Mouse (Mus musculus): Measurements from ENCODE around the gene Cabp4. TPM values are rescaled to one million over a fixed set of nuclear protein-coding genes. Genes with fewer than 3 reads are reported as not detected.
"Not testable (repeated sequence)": the region's sequence is repeated elsewhere in the genome, so short reads cannot be mapped to it uniquely, and the experiment has no call there.

Gene Cabp4
- total RNA-seq, 4 experiments from 2014 or later = not detected

DNA sequence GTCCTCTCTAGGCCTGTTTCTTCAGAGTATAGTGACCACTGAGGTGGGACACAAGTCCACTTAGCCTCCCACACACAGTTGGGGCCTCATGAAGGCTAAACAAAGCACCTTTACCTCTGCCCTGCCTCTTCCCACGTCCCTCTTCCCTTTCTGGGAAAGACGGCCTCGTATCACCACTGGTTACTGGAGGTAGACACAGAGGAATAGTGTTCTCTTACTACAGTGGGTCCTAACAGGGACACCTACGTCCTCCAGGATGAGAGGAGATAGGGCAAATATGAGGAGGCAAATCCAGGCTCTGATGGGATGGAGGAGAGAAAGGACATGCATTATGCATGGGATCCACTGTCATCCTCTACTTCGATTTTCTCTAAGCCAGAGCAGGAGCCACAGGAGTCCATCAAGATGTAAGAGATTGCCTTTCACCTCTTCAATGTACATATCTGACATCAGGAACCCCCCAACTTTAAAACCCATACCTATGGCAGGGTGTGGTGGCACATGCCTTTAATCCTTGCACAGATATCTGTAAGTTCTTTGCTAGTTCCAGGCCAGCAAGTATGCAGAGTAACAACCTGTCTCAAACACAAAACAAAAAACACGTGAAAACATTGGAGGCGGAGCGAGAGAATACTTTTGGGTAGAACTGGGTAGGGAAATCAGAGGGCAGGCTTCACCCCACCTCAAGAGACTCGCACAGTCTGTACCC is 4.1 kb upstream of the Cabp4 start:
- no peak for DNase-seq (ENCODE audit: low spot score)

- no peak for DNase-seq (ENCODE audit: low spot score)
These were observed 3.2 kb upstream of the Cabp4 start for GRCm38 (mm10) chr19:4147022-4147405.

GRCm38 (mm10) chr19:4146366-4147021 is 2.7 kb upstream of the Cabp4 start:
- no peak for DNase-seq (ENCODE audit: low spot score)

GRCm38 (mm10) chr19:4145936-4146335 is 2.1 kb upstream of the Cabp4 start:
- DNase-seq (ENCODE audit: low spot score) = no peak

DNA sequence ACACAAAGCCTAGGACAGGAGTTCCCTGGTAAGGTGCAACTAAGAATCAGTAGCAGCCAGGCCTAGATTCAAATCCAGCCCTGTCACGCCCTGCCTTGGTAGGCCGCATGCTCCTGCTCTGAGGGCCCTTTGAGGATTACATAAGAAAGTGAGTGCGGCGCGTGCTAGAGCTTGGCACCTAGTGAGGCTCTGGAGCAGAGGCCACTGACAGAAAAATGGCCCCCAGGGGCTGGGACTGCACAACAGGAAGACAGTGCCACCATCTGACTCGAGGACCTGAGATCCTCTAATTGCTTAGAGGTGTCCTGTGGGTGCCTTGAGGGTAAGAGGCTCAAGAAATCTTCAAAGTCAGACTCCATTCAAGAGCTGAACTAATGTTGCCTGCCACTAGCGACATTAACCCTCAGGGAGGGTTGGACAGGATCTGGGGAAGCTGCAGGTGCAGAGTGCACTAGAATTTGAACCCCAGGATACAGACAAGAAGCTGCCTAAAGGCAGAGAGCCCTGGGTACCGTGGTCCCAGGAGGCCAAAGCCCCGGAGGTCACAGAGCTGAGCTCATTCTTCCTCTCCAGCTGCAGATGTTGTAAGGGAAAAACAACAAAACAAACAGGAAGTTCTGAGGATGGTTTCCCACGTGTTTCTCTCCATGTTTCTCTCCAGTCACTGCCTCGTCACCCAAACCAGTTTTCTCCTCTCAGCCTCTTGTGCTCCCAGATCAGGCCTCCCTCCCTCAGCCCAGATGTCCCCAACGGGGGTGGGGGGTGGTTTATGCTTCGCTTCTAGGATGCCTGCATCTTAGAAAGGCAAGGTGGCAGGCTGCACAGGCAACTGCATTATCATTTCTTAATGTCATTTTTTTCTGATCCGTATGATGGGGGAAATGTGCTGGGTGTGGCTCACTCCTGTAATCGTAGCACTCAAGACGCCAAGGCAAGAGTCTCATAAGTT is 991 bp upstream of the Cabp4 start:
- no peak for DNase-seq (ENCODE audit: low spot score)

DNA sequence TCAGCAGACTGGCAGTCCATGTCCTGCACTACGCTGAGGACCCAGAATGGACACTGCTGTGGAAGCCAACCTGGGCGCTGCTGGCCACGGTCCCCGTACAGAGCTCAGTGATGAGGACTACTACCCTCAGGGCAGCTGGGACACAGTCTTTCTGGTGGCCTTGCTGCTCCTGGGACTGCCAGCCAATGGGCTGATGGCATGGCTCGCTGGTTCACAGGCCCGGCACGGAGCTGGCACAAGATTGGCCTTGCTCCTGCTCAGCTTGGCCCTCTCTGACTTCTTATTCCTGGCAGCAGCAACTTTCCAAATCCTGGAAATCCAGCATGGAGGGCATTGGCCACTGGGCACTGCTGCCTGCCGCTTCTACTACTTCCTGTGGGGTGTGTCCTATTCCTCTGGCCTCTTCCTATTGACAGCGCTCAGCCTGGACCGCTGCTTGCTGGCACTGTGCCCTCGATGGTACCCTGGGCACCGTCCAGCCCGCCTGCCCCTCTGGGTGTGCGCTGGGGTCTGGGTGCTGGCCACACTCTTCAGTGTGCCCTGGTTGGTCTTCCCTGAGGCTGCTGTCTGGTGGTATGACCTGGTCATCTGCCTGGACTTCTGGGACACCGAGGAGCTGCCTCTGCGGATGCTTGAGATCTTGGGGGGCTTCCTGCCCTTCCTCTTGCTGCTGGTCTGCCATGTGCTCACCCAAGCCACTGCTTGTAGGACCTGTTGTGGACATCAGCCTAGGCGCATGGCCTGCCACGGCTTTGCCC is 1.2 kb downstream of the Cabp4 start:
- DNase-seq (ENCODE audit: low spot score) = no peak

GRCm38 (mm10) chr19:4140147-4140546 is 3.7 kb downstream of the Cabp4 start:
- DNase-seq (ENCODE audit: low spot score) = no peak

GRCm38 (mm10) chr19:4139446-4139845 is 4.4 kb downstream of the Cabp4 start, which contains the start of gene Gpr152:
Gpr152 (plus strand) TSS chr19:4139787.
- no peak for DNase-seq (ENCODE audit: low spot score)

GRCm38 (mm10) chr19:4137913-4138312 is 5.9 kb downstream of the Cabp4 start:
- DNase-seq (ENCODE audit: low spot score) = no peak

DNA sequence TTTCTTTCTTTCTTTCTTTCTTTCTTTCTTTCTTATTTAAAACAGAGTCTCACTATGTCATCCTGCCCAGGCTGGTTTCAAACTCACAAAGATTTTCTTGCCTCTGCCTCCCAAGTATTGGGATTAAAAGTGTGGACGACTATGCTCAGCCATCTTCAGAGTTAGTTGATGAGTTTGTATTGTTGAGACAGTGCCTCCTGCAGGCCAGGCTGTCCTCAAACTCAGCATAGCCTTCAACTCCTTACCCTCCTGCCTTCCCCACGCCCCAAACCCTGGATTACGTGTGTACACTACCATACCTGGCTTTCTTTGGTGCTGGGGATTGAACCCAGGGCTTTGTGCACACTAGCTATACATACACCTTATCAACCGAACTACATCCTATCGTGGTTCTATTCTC is 7.4 kb downstream of the Cabp4 start:
- DNase-seq (ENCODE audit: low spot score) = no peak

GRCm38 (mm10) chr19:4135963-4136345 is 7.9 kb downstream of the Cabp4 start:
- DNase-seq (ENCODE audit: low spot score) = not testable (repeated sequence)

GRCm38 (mm10) chr19:4135229-4135962 is 8.4 kb downstream of the Cabp4 start:
- not testable (repeated sequence) for DNase-seq (ENCODE audit: low spot score)

DNA sequence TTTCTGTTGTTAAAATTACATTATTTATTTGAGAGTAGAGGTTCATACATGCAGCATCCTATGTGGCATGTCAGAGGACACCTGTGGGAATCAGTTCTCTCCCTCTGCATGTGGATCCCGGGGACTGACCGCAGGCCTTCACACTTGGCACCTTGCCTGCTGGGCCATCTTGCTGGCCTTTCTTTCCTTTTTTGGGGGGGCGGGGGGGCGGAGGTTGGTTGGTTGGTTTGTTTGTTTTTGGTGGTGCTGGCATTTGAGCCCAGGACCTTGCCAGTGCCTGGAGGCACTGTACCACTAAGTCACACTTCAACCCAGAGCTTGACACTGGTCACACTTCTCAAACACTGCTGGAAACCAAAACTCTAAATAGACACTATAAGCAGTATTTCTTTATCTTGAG is 9.5 kb downstream of the Cabp4 start:
- no peak for DNase-seq (ENCODE audit: low spot score)

DNA sequence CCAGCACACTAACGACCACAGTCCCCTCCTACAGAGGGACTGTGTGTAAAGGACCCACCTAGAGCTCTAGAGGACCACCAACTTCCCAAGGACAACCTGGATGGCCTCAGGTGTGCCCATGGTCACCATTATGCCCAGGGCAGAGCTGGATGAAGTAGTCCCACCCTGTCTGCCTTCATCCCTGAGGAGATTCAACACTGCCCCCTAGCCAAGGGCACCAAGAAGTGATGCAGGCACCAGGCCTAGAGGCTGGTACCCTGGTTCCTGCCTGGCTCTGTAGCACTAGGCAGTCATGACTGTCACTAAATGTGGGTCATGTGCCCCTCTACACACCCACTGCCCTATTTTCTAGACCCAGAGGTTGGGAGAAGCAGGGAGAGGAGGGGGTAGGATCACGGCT is 12.1 kb downstream of the Cabp4 start:
- DNase-seq (ENCODE audit: low spot score) = no peak

- no peak for DNase-seq (ENCODE audit: low spot score)
These were observed 12.8 kb downstream of the Cabp4 start for GRCm38 (mm10) chr19:4131075-4131474.

- no peak for DNase-seq (ENCODE audit: low spot score)
These were observed 13.7 kb downstream of the Cabp4 start for GRCm38 (mm10) chr19:4130106-4130505.

DNA sequence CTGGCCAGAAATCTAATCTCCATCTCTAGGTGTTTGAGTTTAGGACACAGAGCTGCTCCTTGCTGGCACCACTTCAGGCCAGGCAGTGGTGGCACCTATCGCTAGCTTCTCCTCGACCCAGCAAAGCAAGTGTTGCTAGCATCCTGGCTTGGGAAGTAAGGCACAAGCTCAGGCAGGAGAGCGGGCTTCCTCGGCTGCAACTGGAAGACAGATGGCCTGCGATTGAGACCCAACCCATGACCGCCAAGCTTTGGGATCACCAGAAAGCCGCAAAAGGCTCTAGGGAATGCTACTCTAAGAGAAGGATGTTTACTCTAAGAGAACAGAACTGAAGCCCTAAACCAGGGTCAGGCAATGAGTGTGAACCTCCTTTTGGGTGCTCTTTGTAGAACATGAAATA is 14.4 kb downstream of the Cabp4 start:
- no peak for DNase-seq (ENCODE audit: low spot score)

DNA sequence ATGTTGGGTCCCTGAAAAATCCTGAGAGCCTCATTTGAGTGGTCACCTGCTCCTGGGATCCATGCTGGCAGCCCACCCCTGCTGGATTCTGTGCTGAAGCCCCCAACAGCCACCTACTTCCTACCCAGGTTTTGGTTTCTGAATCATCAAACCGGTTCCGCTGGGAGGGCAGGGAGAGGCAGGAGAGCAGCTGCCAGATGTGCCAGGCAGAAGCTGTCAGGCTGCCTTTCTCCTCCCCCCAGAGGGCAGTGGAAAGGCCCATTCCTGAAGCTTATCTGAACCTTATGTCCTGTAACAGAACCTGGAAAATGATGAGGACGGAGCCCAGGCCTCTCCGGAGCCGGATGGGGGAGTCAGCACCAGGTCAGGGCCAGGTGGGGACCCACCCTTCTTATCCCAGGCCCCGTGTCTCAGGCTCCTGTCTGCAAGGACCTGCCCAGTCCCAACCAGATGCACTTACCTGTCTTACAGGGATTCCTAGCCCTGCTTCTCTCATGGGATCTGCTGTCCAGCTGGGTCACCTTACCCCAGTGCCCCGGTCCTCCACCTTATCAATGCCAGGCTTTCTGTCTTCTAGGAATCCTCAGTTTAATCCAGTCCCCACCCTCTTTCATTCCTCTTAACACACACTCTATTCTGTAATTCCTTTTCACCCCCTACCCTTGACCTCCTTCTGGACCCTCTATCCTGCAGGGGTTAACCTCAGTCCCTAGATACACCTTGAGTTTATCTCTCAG is 16.9 kb downstream of the Cabp4 start:
- DNase-seq (ENCODE audit: low spot score) = no peak

GRCm38 (mm10) chr19:4125741-4126696 is 17.8 kb downstream of the Cabp4 start, which contains the start of gene Aip:
Aip (minus strand) TSS chr19:4125858.
- DNase-seq (ENCODE audit: low spot score) = peak; percentile 97

All from heart, adult 8-10 months (tissue).